Mouse (Mus musculus) spleen, postnatal 0 days (tissue): ENCODE results near the gene Acox2. TPM values are rescaled to one million over a fixed set of nuclear protein-coding genes. Genes with fewer than 3 reads are reported as not detected.

Experiments used
- polyA plus RNA-seq: library from polyadenylated mRNA; unstranded; fragments of >200 nt; fragmentation: Nextera tagmentation; extraction: Ambion mirVana; gene quantifications from 2 replicates; pipeline ENCODE4 v1.2.1, GENCODE M21; 2015

Gene Acox2
- 0.05 TPM in 1 of 2 replicates, not detected in the other for polyA plus RNA-seq

GRCm38 (mm10) chr14:8259166-8259565 lies at the start of gene Acox2:
TSS of gene Acox2 (minus strand) at chr14:8259353.

GRCm38 (mm10) chr14:8213803-8214224 lies 45.3 kb downstream of the Acox2 start, which contains the start of gene Kctd6:
TSS of gene Kctd6 (plus strand) at chr14:8214140.

Other genes starting within 250 kb of the Acox2 start
- 41.8 and 42.0 TPM in 2 replicates for gene Rpp14, start 179.0 kb downstream of the Acox2 start, polyA plus RNA-seq
- 16.1 and 21.1 TPM in 2 replicates for gene Pxk, start 161.1 kb downstream of the Acox2 start, polyA plus RNA-seq
- 129 and 131 TPM in 2 replicates for gene Pdhb, start 86.3 kb downstream of the Acox2 start, polyA plus RNA-seq
- 8.6 and 10.6 TPM in 2 replicates for gene Kctd6, start 45.2 kb downstream of the Acox2 start, polyA plus RNA-seq
- 0.04 and 0.14 TPM in 2 replicates for gene Fam107a, start 58.7 kb upstream of the Acox2 start, polyA plus RNA-seq
- gene Oit1, start 119.4 kb upstream of the Acox2 start, polyA plus RNA-seq = not detected in 2 replicates